Mouse (Mus musculus) ES-E14 (cell line): ENCODE data around the gene Ubqln3. TPM values are rescaled to one million over a fixed set of nuclear protein-coding genes. Genes with fewer than 3 reads are reported as not detected.
A peak's percentile ranks its signal among the peaks of the same experiment; 100 is the strongest.

Source experiments
- DNase-seq: peaks from one replicate; pipeline ENCODE4 v3.0.0-alpha.2; 2013; ENCODE audit warnings: low read depth, low spot score
- H3K27ac ChIP-seq: 2 replicates; pipeline ENCODE4 v1.5.1; 2012; ENCODE audit warnings: low read depth, mild to moderate bottlenecking, low read length, moderate library complexity, mixed read lengths; ENCODE audit not compliant: poor library complexity, insufficient read depth, severe bottlenecking
- H3K36me3 ChIP-seq: 2 replicates; pipeline ENCODE4 v1.6.1; 2012; ENCODE audit warnings: mild to moderate bottlenecking, low read length, moderate library complexity, mixed read lengths; ENCODE audit not compliant: control insufficient read depth, poor library complexity, insufficient read depth, severe bottlenecking
- H3K4me1 ChIP-seq, 2 experiments: fragments of 150-350 bp in 1 of 2; sonication (generic) in 1 of 2; 2 replicates each; pipeline ENCODE4 v1.6.1; 2012; ENCODE audit warnings: low read length in 2 of 2, mild to moderate bottlenecking in 1 of 2, mixed read lengths in 1 of 2; ENCODE audit not compliant: control insufficient read depth in 2 of 2, insufficient read depth in 2 of 2, poor library complexity in 1 of 2
- H3K4me3 ChIP-seq, 2 experiments: fragments of 150-350 bp in 1 of 2; sonication (generic) in 1 of 2; 2 replicates each; pipeline ENCODE4 v1.5.1; 2012; ENCODE audit warnings: low read length in 2 of 2, low read depth in 1 of 2, mild to moderate bottlenecking in 1 of 2, mixed read lengths in 1 of 2; ENCODE audit not compliant: insufficient read depth in 1 of 2, poor library complexity in 1 of 2, severe bottlenecking in 1 of 2
- H3K9ac ChIP-seq: 2 replicates; pipeline ENCODE4 v1.6.1; 2012; ENCODE audit warnings: low read depth, mild to moderate bottlenecking, low read length, mixed read lengths; ENCODE audit not compliant: poor library complexity, insufficient read depth, severe bottlenecking
- H3K9me3 ChIP-seq: fragments of 150-350 bp; sonication (generic); 2 replicates; pipeline ENCODE4 v1.6.1; 2012; ENCODE audit warnings: low read depth, mild to moderate bottlenecking, low read length; ENCODE audit not compliant: control insufficient read depth, insufficient read depth
- CHD2 ChIP-seq: IDR thresholded peaks from 2 replicates; pipeline ENCODE4 v1.6.1; 2014; ENCODE audit warnings: mild to moderate bottlenecking, low read depth, low read length, inconsistent platforms
- HCFC1 ChIP-seq: IDR thresholded peaks from 2 replicates; pipeline ENCODE4 v1.6.1; 2012; ENCODE audit warnings: low read length, inconsistent platforms, borderline replicate concordance; ENCODE audit not compliant: insufficient read depth
- MAFK ChIP-seq: IDR thresholded peaks from 2 replicates; pipeline ENCODE4 v1.6.1; 2014; ENCODE audit warnings: mild to moderate bottlenecking, low read depth, low read length, inconsistent platforms; ENCODE audit not compliant: insufficient read depth
- ZC3H11A ChIP-seq: IDR thresholded peaks from 2 replicates; pipeline ENCODE4 v1.6.1; 2012; ENCODE audit warnings: low read depth, mild to moderate bottlenecking, inconsistent platforms, low read length, borderline replicate concordance
- ZNF384 ChIP-seq: IDR thresholded peaks from 2 replicates; pipeline ENCODE4 v1.6.1; 2012; ENCODE audit warnings: low read depth, low read length, inconsistent platforms
- in situ Hi-C, 2 experiments: fragments of 600-800 bp; cut with MboI; formaldehyde crosslinking; loops; one replicate each; pipeline ENCODE4 v1.15.1; 2025; ENCODE audit warnings: low sequenced_read_pairs in 2 of 2, inconsistent platforms in 1 of 2; ENCODE audit not compliant: unreplicated experiment in 2 of 2
- total RNA-seq: library from RNA; depleted of rRNA; stranded (reverse); fragments of 300-350 nt; gene quantifications from 2 replicates; pipeline ENCODE4 v1.2.3, GENCODE M21; 2012; rRNA removed

Gene Ubqln3
- total RNA-seq, 1 experiment, result not detected

DNA sequence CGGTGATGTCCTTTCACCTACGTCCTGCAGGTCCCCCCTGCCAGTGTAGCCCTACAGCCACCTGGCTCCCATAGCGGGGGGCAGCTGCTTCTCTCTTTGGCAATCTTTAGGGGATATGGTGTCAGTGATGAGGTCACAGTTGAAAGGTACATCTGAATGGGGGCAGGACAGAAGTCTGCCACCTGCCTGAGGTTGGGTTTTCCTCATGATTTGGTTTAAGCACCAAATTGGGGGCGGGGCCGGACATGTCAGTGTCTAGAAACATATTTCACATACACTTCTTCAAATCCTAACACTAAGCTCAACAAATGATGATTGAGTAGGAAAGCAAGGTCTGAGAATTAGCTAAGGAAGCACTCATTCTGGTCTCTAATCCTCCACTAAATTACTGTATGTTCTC is 13.4 kb downstream of the Ubqln3 start, which contains the start of gene Ubqln5:
Ubqln5 (minus strand) TSS at position 101 of the 400 bp plus-strand sequence.
- no peak within 1 kb of the TSS for H3K27ac ChIP-seq
- no peak within 1 kb of the TSS for H3K9ac ChIP-seq
- TF ChIP-seq HCFC1 (no peak), ZNF384 (no peak), MAFK (no peak), ZC3H11A (no peak), CHD2 (no peak)
- H3K9me3 ChIP-seq, result no peaks in the 10 kb centered on the region
- no peak within 1 kb of the TSS for H3K4me3 ChIP-seq
- DNase-seq, result no peak
- in situ Hi-C loops, result no loop called here
- no peaks in the 10 kb centered on the region for H3K36me3 ChIP-seq
- H3K4me1 ChIP-seq, result no peaks in the 10 kb centered on the region

DNA sequence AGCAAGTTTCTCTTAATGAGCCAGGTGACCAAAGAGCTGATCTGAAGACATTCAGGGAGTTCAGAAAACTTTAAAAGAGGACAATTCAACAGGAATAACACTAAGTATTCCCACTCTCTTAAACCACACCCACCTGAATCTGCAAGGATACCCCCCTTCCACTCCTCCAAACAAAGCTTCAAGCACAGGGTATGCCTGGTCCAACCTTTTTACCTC is 38.4 kb downstream of the Ubqln3 start, which contains the start of gene Olfr646:
Olfr646 (plus strand) TSS at position 117 of the 216 bp plus-strand sequence.
- H3K4me1 ChIP-seq, result no peaks in the 10 kb centered on the region
- TF ChIP-seq ZNF384, result no peak
- TF ChIP-seq HCFC1, result no peak
- TF ChIP-seq MAFK, result no peak
- TF ChIP-seq CHD2, result no peak
- TF ChIP-seq ZC3H11A, result no peak
- in situ Hi-C loops, result no loop called here
- no peak within 1 kb of the TSS for H3K27ac ChIP-seq
- no peak within 1 kb of the TSS for H3K4me3 ChIP-seq
- no peaks in the 10 kb centered on the region for H3K9me3 ChIP-seq
- DNase-seq, result no peak
- no peak within 1 kb of the TSS for H3K9ac ChIP-seq
- H3K36me3 ChIP-seq, result no peaks in the 10 kb centered on the region

DNA sequence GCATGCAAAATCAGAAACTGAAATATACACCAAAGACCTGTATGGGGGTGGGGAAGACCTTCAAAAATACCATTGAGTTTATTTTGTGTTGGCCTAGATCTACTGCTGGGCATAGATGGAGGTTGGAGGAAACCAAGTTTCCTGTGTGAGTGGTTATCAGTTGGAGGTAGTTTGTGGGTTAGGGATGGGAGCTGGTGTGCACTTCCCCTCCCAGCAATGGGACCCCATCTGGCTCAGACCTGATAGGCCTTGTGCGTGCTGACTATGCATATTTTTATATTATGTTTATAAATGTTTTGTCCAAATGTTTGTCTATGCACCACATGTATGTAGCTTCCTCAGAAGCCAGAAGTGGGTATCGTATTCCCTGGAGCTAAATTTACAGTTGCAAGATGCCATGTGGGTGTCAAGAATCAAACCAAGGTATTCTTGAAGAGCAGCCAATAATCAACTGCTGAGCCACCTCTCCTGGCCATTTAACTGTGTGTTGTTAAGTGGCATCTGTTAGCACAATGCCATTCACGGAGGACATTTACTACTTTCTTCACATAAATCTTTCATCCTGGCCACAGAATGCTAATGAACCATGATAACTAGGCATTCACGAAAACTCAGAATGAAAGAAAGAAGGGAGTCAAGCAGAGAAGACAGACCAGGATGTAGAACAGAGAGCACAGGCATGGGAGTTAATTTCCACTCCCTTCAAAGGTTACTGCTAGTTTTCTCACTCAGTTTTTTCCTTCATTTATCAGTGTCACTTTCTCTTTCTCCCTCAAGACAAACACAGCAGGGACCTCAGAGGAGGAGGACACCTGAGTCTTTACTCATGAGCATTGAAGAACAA is 38.9 kb downstream of the Ubqln3 start:
- no peak for DNase-seq
- Histone ChIP-seq H3K9ac (no peak overlapping the region), H3K36me3 (no peaks in the 10 kb centered on the region), H3K9me3 (no peaks in the 10 kb centered on the region), H3K4me3 (no peak overlapping the region), H3K4me1 (no peaks in the 10 kb centered on the region), H3K27ac (no peak overlapping the region)
- in situ Hi-C loops, result no loop called here
- 0 out of 2 replicates have a peak, but pooled peaks have one; percentile 27 for TF ChIP-seq MAFK
- TF ChIP-seq ZC3H11A, result no peak

Other genes starting within 250 kb of the Ubqln3 start
- not detected in 2 replicates for gene Olfr64, start 248.8 kb downstream of the Ubqln3 start, total RNA-seq
- gene Olfr65, start 239.8 kb downstream of the Ubqln3 start, total RNA-seq, result not detected in 2 replicates
- not detected in 2 replicates for gene Olfr631, start 214.5 kb downstream of the Ubqln3 start, total RNA-seq
- gene Olfr632, start 208.9 kb downstream of the Ubqln3 start, total RNA-seq, result not detected in 2 replicates
- not detected in 2 replicates for gene Olfr633, start 198.8 kb downstream of the Ubqln3 start, total RNA-seq
- gene Olfr635, start 172.1 kb downstream of the Ubqln3 start, total RNA-seq, result not detected in 2 replicates
- gene Olfr638, start 144.5 kb downstream of the Ubqln3 start, total RNA-seq, result not detected in 2 replicates
- 0.42 and 0.45 TPM in 2 replicates for gene Olfr639, start 126.0 kb downstream of the Ubqln3 start, total RNA-seq
- not detected in 2 replicates for gene Olfr640, start 117.7 kb downstream of the Ubqln3 start, total RNA-seq
- not detected in 2 replicates for gene Olfr641, start 107.8 kb downstream of the Ubqln3 start, total RNA-seq
- gene Olfr642, start 90.6 kb downstream of the Ubqln3 start, total RNA-seq, result not detected in 2 replicates
- gene 4930516K23Rik, start 81.8 kb downstream of the Ubqln3 start, total RNA-seq, result not detected in 2 replicates
- gene Olfr644, start 71.4 kb downstream of the Ubqln3 start, total RNA-seq, result not detected in 2 replicates
- gene Olfr645, start 57.8 kb downstream of the Ubqln3 start, total RNA-seq, result not detected in 2 replicates
- not detected in 2 replicates for gene Olfr646, start 38.4 kb downstream of the Ubqln3 start, total RNA-seq
- gene Ubqln5, start 13.5 kb downstream of the Ubqln3 start, total RNA-seq, result not detected in 2 replicates
- gene Olfr643, start 5.9 kb downstream of the Ubqln3 start, total RNA-seq, result not detected in 2 replicates
- not detected in 2 replicates for gene Ubqlnl, start 7.3 kb upstream of the Ubqln3 start, total RNA-seq
- not detected in 2 replicates for gene Olfm5, start 21.6 kb upstream of the Ubqln3 start, total RNA-seq
- 0.04 and 0.05 TPM in 2 replicates for gene Olfr648, start 40.1 kb upstream of the Ubqln3 start, total RNA-seq
- gene Olfr649, start 52.7 kb upstream of the Ubqln3 start, total RNA-seq, result not detected in 2 replicates
- 73.9 and 86.1 TPM in 2 replicates for gene Trim6, start 75.5 kb upstream of the Ubqln3 start, total RNA-seq
- gene Trim34a, start 101.2 kb upstream of the Ubqln3 start, total RNA-seq, result 1.3 and 1.6 TPM in 2 replicates
- not detected in 2 replicates for gene Trim5, start 144.8 kb upstream of the Ubqln3 start, total RNA-seq
- gene Trim12a, start 172.2 kb upstream of the Ubqln3 start, total RNA-seq, result not detected in 2 replicates
- 0.94 and 1.0 TPM in 2 replicates for gene Trim34b, start 186.2 kb upstream of the Ubqln3 start, total RNA-seq
- 2.5 and 2.9 TPM in 2 replicates for gene Trim12c, start 210.1 kb upstream of the Ubqln3 start, total RNA-seq
- not detected in 2 replicates for gene Trim30b, start 226.6 kb upstream of the Ubqln3 start, total RNA-seq